Mouse (Mus musculus): ENCODE results near the gene Zfp715.
"Not testable (repeated sequence)": the region's sequence is repeated elsewhere in the genome, so short reads cannot be mapped to it uniquely, and the experiment has no call there.

The Zfp715 gene

GRCm38 (mm10) chr7:43305235-43305634 lies 7.9 kb downstream of the Zfp715 start:
- no peak for DNase-seq (ENCODE audit: low spot score in 2 of 2)

GRCm38 (mm10) chr7:43291524-43291923 lies 21.6 kb downstream of the Zfp715 start:
- no peak for DNase-seq (ENCODE audit: low spot score in 2 of 2)

- DNase-seq (ENCODE audit: low spot score in 2 of 2) = peak; percentile 85 to 93
Measured at GRCm38 (mm10) chr7:43282859-43283595, 30.1 kb downstream of the Zfp715 start.

- no peak for DNase-seq (ENCODE audit: low spot score in 2 of 2)
Measured at GRCm38 (mm10) chr7:43282459-43282858, 30.6 kb downstream of the Zfp715 start.

- no peak for DNase-seq (ENCODE audit: low spot score in 2 of 2)
Measured at GRCm38 (mm10) chr7:43277401-43277800, 35.7 kb downstream of the Zfp715 start.

- not testable (repeated sequence) for DNase-seq (ENCODE audit: low spot score in 2 of 2)
Measured at GRCm38 (mm10) chr7:43276178-43276577, 36.9 kb downstream of the Zfp715 start.

GRCm38 (mm10) chr7:43273476-43273875 lies 39.6 kb downstream of the Zfp715 start:
- no peak for DNase-seq (ENCODE audit: low spot score in 2 of 2)

- DNase-seq (ENCODE audit: low spot score in 2 of 2) = not testable (repeated sequence)
Measured at GRCm38 (mm10) chr7:43267359-43267758, 45.7 kb downstream of the Zfp715 start.

GRCm38 (mm10) chr7:43253540-43253939 lies 59.6 kb downstream of the Zfp715 start:
- no peak for DNase-seq (ENCODE audit: low spot score in 2 of 2)

- DNase-seq (ENCODE audit: low spot score in 2 of 2) = not testable (repeated sequence)
Measured at GRCm38 (mm10) chr7:43250718-43251117, 62.4 kb downstream of the Zfp715 start.

All from right cerebral cortex, adult 2 months (tissue).